Mouse (Mus musculus) lung, adult 18-20 months (tissue): ENCODE measurements around the gene Hoxa9.

Experiments used
- DNase-seq, 2 experiments: peaks; one replicate each; pipeline ENCODE4 v3.0.0; 2022; ENCODE audit warnings: mixed read lengths in 2 of 2

Gene Hoxa9

DNA sequence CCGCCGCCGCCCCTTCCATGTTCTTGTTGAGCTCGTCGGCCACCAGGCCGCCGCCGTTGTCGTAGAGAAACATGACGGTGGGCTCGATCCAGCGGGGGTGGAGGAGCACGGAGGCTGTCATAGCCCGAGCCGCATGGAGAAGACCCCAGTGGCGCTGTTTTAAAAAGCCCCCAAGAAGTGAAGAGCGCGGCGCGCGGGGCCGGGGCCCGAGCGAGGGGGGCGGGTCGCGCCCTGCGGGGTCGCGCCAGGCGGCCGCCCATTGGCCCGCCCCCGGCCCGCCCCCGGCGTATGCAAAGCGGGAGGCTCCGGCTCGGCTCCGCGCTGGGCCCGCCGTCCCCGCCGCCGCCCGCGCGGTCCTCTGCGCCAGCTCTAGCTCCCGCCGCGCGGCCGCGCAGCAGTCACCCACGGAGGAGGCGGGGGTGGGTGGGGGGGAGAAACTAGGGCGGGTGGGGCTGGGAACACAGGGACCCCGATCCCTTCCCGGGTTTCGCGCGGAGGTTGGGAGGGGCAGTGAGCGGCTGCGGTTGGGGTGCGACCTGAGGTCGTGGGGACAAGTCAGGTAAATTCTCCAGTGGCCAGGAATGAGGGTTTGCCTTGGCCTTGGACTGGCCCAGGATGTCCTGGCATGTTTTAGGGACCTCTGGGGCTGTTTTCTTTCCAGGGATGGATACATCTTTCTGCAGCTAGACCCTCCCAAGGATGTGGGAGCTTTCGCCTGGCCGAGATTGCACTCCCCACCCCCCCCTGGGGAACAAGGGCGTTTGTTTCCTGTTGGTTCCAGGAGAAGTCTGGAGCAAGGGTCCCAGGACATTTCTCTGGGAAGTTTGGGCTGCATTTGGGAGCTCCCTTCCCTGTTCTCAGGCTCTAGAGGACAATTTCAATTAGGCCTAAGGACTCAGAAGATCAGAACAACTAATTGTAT lies 30.0 kb upstream of the Hoxa9 start, which contains the start of gene Hoxa13:
Hoxa13 (minus strand) TSS at position 227 of the 922 bp plus-strand sequence.
- no peak for DNase-seq

DNA sequence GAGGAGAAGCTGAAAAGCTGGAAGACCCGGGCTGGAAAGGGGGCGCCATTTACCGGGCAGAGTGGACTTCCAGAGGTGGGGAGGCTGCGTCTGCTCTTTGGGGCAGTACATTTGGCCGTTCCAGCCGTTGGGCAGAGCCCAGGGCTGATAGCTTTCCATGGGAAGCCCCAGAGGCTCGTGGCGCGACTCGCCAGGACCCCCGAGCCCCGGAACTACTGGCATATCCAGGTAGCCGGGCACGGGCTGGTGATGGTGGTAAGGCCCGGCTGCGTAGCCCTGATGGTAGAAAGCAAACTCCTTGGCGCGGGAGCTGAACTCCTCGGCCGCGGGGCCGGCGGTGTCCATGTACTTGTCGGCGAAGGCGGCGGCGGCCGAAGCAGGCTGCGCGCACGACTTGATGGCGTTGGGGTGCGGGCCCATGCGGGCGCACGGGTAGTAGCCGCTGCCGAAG lies 28.9 kb upstream of the Hoxa9 start:
- DNase-seq, result no peak

DNA sequence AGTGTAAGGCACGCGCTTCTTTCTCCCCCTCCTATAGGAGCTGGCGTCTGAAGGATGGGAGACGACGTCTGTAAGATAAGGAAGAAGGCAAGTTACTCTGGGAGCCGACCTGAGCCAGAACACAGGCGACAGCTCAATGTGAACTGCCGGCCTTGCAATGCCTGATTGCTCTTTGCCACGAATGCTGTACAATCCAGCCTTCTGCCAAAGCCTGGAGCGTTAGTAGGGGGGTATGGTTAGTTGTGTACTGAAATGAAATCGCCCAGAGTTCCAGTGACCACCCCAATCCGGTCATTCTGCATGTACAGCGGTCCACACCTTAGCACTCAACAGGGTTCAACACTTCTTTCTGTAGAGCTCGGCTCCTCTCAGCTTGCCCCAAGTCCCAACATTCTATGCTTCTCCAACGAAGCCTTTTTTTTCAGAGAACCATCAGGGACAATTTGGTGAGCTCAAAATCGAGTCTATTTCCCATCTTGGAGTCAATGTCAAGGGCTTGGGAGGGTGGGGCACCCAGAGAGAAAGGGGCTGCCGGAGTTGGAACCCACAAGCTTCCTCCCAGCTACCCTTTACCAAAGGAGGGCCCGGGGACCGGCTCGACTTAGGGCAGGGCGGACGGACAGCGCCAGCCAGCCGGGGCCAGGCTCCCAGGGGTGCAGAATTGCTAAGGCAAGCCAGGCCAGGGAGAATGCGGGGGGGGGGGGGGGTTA lies 28.3 kb upstream of the Hoxa9 start:
- DNase-seq, result no peak

DNA sequence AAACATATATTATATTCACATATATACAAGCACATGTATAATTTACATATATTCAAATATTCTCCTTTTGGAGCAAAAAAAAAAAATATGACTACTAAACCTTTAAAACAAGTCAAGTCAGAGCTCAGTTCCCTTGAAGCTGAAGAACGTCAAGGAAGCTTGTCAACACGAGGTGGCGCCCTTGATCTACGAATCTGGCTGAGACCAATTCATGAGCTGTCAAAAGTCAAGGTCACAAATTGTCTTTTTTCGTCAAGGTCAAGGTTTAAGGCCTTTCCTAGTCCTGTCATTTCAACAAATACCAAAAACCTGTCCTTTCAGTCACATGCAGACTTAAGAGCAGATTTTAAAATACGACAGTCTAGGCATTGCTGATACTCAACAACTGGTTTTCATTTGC lies 26.1 kb upstream of the Hoxa9 start:
- DNase-seq, result peak; percentile 80 to 81

DNA sequence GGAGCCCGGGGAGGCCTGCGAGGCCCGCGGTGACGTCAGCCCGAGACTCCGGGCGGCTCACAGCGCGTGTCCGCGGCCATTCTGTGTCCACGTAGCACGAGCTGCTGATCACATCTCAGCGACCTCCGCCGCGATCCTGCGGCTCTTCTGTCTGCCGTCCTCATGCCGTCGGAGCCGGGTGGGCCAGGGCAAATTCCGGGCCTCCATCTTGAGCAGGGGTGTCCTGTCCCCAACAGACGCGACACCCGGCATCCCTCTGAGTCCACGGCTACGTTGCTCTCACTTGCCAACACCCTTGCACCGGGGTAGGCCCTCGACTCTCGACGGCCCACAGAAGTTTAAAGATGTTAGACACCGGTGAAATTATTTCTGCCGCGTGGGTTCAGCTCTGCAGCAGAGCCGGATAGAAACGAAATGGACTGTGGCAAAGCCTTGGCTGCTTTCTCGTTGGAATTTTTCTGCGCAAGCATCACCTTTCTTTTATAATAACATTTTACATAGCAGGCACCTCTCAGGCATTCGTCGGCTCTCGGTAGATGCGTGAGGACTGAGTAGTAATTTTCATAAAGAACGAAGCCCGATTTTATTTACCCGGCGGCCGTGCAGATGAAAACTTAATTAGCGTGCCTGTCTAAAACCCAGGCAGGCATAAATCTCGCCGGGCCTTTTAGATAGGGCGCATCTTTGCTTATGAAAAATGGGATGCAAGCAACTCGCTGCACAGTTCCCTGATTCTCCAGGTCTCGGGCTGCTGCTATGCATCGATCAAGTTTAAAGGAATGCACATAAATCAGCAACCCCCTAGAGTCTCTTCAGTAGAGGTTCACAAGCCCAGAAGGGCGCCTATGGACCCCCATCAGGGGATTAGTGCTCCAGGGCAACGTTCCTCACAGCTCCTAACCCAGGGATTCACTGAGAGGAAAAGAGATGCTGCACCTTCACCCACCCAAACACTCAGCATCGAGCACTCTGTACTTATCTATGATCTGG lies 22.9 kb upstream of the Hoxa9 start:
- no peak for DNase-seq

DNA sequence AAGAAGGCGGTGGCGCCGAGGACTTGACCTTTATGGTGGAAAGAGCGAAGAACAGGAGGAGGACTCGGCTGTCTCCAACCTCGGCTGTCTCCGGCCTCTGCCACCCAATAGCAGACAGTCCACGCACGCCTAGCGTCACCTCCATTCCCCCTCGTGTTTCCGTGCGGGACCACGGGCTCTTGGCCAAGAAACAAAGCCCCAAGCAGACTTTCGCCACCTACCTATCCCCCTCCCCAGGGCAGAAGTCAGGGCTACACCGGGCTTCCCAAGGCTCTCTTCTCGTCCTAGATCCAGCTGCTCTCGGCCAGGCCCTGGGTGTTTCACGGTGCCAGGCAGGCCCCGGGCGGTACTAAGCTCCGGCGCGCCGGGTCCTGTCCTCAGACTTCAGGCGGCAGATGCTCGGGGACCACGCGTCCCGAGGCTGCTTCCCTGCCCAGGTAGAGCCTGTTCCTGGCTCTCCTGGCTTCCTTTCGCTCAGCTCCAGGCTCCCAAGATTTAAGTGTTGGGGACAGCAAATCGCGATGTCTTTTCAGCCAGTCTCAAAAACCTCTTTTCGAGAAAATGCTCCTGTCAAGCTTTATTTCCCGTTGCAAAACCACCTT lies 22.0 kb upstream of the Hoxa9 start:
- DNase-seq, result no peak

DNA sequence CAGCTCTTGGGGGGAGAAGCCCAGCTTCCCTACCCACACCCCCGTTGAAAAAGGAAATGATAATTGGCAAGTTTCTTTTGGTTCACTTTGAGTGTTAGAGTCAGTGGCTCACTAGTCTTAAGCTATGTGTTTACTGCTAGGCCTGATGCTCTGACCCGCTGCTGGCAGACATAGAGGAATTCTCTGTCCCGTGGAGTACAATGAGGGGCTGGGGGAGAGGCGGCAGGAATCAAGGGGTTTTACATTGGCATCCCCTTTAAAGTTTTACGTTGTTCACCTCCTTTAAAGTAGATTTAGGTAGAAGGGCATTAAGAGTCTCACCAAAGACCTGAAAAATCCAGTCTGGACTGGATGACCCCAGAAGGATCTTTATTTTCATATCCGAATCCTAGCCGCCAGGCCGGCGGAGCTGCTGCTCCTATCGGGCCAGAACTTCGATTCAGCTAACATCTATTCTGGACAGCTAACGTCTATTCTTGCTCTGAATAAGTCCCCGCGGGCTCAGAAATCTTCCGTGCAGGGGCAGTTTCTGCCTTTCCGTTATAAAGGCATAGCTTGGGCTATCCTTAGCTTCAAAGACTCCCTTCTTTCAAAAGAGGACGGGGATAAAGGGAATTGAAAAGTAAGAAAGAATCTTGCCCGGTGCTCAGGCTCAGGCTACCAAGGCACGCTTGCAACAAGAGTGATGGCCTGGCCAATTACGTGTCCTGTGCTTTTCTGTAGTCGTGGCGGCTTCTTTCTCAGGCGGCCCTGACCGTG lies 21.3 kb upstream of the Hoxa9 start:
- DNase-seq, result no peak

DNA sequence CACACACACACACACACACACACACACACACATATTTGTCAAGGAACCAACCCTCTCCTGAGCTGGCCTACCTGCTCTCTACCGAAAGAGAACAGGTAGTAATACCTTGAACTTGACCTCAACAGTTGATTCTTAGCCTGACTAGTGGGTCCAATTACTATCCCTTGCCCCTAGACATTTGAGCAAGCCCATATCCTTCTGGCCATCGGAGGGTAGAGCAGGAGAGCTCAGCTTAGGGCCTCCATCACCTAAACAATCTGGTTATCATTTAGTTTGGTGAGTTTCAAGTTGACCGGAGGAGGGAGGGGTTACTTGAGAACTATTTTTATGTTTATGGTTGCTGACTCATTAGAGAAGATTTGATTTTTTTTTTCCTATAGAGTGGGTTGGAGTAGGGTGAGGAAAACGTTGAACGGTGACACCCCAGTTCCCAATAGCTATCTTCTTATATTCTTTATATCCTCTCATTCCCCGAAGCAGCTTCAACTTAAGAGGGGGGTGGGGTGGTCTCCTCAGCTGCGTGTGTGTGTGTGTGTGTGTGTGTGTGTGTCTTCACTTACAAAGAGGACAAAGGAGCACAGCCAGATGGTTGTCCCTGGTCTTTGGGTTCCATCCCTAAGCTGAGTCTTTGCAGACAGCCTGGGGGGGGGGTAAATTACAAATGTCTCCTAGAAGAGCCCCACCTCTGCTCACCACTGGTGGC lies 20.4 kb upstream of the Hoxa9 start:
- DNase-seq, result no peak

DNA sequence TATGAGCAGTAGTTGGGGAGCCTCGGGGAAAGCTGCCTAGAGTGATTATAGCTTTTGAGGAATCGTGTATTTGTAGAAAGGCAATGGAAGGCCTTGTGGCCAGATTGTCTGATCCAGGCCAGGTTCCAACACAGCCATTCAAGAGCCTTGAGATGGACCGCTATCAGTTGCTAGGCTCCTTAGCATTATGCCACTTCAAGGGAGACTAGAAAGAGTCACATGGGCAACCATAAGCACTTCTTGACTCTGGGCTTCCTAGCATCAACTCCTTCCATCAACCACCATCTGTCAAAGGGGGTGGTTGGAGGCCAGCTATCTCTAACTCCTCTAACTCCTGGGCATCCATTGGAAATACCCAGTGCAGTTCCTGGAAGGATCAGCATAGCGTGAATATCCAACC lies 18.9 kb upstream of the Hoxa9 start:
- DNase-seq, result no peak

DNA sequence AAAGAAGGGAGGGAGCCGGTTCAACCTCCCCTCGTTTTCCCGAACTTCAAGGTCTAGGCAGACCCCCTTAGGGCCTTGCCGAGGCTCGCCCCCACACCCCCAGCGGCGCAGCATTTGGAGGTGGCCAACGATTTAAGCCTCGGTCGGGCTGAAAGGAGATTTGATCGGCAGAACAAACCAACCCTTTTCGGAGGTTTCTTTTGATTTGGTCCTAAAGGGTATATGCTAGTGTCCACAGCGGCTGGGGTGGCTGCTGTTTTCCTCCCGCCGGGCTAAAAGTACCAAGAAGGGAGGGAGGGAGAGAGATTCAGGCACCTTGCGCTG lies 18.5 kb upstream of the Hoxa9 start:
- no peak for DNase-seq

DNA sequence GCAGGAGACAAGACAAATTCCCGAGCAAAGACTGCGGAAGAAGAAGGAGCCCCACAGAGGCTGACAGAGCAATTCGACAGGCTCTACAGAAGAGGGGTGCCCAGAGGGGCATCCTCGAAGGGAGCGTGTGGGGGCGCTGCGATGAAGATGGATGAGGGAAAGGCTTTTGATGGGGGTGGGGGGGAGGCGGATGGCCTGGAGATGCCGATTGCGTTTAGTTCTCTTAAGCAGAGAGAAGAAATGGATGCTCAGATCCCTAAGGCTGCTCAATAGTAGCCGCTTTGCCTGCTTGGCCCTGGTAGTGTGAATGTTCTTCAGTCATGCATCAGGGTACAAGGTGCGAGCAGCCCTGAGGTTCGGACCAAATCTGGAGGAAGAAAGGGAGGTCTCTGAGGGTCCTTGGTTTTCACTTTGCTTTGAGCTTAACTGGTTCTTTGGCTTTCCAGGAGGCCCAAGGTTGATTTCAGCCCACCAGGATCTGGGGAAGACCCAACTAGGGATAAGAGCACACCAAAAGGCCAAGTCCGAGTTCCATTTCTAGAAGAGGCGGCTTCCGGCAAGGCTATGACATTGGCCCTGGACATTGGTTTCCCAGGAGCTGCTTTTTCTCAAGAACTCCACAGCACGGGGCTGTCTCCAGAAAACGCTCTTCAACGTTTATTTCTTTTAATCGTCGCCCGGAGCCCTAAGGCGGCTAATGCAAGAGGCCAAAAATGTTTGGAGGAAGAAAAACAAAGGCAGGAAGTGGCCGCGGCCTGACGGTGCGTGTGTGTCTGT lies 17.9 kb upstream of the Hoxa9 start:
- DNase-seq, result no peak

DNA sequence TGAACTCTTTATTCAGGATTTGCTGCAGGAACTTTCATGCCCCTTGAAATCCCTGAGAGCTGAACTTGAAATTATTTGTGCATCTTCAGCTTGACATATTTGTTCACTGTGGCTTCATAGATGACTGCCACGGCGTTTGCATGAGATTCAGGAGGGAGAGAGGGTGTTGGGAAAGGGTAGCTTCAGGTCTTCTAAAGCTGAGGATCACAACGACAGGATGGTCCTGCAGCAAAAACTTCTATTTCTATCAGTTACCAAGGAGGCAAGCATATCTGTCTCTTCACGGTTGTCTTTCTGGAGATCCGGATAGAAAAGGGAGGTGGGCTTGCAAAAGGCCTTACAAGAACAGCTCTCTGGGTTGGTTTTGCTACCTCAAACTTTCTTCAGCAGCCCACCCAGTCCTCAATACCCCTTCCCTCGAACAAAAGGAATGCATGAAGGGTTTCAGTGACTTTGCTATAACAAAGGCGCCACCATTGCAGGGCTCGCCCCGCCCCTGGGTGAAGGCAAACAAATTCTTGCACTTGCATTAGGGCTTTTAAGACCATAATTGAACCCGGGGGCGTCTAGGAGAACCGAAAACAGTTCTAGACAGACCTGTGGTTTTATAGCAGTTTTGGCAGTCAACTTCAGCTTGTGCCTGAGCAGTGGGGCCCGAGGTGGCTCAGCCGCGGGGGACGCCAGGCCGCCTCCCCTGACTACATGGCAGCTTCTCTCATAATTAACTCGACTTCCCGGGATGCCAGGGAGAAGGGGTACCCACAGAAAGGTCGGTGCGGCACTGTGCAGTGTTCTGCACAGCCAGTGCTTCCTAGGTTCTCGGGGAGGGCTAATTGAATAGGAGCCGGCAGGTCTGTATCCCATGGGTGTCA lies 17.1 kb upstream of the Hoxa9 start:
- no peak for DNase-seq

DNA sequence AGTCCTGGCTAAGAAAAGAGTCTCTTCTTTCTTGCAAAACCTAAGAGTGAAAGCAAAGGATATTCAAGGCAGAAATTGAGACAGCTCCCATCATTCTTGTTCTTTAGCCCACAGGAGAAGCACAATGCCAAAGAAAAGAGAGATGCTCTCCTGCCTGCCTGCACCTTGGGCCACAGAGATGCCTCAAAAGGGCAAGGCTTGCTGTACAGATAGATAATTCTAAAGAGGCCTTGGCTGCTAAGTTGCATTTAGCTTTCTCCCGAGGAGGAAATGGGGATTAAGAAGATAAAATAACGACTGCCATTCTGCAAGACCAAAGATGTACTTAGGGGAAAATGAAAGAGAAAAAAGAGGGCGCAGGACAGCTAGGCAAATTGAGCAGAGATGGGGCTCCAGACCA lies 16.0 kb upstream of the Hoxa9 start:
- DNase-seq, result no peak

DNA sequence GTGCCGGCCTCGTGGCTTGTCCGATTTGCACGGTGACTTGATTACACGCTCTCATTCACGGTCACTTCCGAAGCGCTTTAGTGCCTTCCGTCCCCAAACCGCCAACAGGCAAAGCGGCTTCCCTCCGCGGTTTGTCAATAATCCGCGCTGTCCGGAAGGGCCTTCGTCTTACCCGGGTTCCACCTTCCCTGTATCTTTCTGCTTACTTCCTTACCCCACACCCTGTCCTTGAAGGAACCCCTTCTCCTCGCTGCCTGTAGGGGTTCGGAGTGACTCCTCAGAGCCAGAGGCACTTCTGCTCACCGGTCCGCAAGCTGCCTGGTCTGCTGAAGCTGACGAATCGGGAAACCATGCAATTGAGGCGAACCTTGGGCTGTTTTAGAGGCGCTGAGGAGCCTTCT lies 15.5 kb upstream of the Hoxa9 start:
- no peak for DNase-seq

DNA sequence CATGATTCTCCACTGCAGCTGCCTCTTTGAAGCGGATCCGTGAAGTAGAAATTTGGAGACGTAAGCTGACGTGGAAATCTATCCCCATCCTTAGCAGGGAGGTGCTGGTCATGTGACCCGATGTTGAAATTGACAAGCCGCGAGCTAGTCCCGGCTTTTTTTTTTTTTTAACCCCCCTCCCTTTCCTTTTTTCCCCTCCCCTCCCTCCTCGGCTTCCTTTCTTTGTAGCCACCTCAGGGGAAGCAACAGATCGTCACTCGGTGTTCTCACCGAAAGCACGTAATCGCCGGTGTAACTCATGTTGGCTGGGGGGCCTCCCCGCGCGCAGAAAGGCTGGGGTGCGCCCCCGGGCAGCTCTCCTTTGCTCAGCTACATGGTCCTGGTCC lies 14.9 kb upstream of the Hoxa9 start, which contains the start of gene Hoxa11:
Hoxa11 (minus strand) TSS at position 54 of the 386 bp plus-strand sequence.
- DNase-seq, result no peak

DNA sequence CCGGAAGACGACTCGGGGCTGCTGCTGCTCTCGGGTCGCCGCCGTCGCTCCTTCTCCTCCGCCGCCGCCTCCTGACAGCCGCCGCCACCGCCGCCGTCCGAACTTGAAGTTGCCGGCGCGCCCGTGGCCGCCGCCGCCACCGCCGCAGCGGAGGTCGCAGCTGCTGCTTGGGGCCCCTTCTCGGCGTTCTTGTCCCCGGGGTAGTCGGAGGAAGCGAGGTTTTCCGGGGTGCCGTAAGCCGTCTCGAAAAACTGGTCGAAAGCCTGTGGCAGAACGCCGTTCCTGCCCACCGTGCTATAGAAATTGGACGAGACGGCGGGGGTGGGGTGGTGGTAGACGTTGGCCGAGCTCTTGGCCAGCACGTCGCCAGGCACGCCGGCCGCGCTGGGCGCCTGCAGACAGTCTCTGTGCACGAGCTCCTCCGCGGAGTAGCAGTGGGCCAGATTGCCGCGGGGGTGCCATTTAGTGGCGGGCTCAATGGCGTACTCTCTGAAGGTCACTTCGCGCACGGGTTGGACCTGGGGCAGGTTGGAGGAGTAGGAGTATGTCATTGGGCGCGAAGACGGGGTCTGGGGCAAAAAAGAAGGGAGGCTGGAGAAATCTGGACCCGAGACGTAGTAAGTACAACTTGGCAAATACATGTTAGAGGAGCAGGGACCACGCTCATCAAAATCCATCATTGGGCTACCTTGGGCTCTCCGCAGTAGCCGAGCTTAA lies 14.3 kb upstream of the Hoxa9 start:
- DNase-seq, result peak in 1 of 2 experiments; percentile 2

DNA sequence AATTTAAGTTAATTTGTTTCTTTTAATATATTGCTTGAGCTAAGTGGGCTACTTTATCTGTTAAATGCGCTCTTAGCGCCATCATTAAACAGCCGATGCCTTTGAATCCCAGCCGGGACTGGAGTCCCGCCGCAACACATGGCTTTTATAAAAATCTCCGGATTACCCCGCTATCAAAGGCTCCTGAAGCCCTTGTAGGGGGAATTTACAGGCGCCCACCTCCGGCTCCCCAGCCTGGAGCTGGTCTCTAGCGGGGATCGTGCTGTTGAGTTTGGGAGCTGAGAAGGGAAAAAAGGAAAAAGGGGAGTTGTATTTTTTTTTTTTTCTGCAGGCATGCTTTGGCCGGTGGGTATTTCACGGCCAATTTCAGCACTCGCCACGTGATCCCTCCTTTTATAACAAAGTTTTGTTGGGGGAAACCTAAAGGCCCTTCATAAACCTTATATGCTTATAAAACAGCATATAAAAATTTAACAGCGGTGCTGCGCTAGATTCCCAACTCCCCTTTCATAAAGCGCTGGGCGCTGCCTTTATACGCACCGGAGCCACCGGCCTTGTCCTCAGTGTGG lies 13.7 kb upstream of the Hoxa9 start:
- no peak for DNase-seq

DNA sequence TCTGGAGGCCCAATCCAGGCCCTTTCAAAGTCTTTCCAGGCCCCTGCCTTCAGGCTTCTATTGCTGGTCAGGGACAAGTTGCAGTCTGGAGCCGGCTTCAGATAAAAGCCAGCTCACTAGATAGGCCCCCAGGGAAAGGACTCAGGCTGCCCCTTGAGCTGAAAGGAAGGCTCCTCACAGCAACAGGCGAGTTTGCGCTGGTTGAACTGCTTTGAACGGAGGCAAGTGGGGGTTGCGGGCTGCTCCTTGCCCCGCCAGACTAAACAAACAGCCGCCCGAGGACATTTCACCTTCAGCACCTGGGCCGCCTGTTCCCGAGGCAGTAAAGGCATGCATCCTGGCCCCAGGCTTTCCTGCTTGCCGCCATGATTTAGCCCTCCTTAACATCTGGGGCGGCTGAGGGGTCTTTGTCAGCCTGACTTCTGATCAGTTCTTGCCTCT lies 12.8 kb upstream of the Hoxa9 start:
- DNase-seq, result no peak
